Mouse (Mus musculus) gastrocnemius, adult 2 months (tissue): ENCODE data around the gene Cwc22. TPM values are rescaled to one million over a fixed set of nuclear protein-coding genes. Genes with fewer than 3 reads are reported as not detected.

Experiments
- DNase-seq: peaks from one replicate; pipeline ENCODE4 v3.0.0; 2022
- H3K27ac ChIP-seq: fragments of 200-600 bp; 2 replicates; pipeline ENCODE4 v1.8.1; 2022; ENCODE audit warnings: mild to moderate bottlenecking
- H3K4me3 ChIP-seq: fragments of 200-600 bp; 2 replicates; pipeline ENCODE4 v1.8.1; 2022; ENCODE audit warnings: mild to moderate bottlenecking, moderate library complexity
- CTCF ChIP-seq: fragments of 200-600 bp; IDR thresholded peaks from 2 replicates; pipeline ENCODE4 v1.8.1; 2022; ENCODE audit warnings: antibody characterized with exemption, mild to moderate bottlenecking, moderate library complexity
- intact Hi-C: fragments of 180-260 bp; cut with DNase I; formaldehyde crosslinking; loops from one replicate; pipeline ENCODE4 v1.15.1; 2025
- total RNA-seq, 2 experiments: library from RNA; stranded (reverse); gene quantifications; 2 replicates each; pipeline ENCODE4 v1.2.3; 2021

Cwc22 gene
- total RNA-seq, 2 experiments from 2014 or later = 13.9 to 14.2 TPM

DNA sequence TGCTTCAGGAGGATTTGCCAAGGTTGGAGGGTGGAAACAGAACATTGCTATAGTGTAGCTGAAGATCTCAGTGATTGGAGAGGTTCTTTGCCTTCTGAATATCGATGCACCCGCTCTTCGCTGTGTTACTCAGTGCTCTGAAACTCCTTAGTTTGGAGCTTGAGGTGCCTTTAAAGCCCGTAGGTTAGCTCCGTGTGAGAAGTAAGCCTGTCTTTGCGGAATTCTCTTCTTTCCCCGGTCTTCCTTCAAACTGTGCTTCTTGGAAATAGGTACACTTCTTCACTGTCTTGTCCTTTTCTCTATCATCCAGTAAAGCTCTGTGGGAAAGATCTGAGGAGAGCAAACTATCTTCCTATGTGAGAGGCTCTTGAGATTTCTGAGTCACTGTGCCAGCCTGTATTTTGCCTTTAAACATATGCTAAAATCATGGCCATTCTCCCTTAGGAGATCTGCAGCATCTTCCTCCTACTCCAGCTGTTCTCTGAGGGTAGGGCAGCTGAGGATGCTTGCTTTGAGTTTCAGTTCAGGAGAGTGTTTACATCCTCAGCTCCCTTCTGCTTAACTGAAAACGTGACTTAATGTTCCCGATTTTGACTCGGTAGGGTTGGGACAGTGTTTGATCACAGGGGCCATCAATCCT is 60.6 kb downstream of the Cwc22 start:
- DNase-seq = no peak
- Histone ChIP-seq H3K4me3 (no peak overlapping the region), H3K27ac (no peak overlapping the region)
- TF ChIP-seq CTCF = no peak
- intact Hi-C loops = no loop called here

DNA sequence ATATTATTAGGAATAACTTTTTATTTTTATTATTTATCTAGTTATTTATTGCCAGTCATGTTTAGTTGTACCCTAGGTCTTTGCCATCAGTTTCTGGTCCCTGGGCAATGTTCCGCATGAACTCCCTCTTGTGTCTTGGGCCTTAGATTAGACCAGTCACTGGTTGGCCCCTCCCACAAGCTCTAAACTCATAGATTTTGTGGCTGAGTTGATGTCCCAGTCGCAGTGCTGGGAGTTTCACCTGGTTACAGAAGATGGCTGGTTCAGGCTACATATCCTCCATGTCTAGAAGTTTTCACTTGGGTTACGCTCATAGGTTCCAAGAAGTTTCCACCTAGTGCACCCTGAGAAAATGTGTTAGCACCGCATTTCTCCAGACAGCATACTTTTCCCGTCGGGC is 61.1 kb downstream of the Cwc22 start:
- Histone ChIP-seq H3K4me3 (no peak overlapping the region), H3K27ac (no peak overlapping the region)
- DNase-seq = no peak
- no peak for TF ChIP-seq CTCF
- intact Hi-C loops = no loop called here

DNA sequence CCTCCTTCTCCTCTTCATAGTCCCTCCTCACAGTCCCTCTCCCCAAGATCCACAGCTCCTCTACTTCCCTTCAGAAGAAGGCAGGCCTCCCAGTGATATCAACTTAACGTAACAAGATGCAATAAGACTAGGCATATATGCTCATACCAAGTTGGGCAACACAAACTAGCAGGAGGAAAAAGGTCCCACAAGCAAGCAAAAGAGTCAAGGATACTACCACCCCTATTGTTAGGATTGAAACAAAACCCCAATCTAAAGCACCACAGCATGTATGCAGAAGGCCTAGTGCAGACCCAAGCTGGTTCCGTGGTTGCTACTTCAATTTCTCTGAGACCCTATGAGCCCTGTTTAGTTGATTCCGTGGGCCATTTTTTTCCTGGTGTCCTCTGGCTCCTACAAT is 61.7 kb downstream of the Cwc22 start:
- intact Hi-C loops = no loop called here

DNA sequence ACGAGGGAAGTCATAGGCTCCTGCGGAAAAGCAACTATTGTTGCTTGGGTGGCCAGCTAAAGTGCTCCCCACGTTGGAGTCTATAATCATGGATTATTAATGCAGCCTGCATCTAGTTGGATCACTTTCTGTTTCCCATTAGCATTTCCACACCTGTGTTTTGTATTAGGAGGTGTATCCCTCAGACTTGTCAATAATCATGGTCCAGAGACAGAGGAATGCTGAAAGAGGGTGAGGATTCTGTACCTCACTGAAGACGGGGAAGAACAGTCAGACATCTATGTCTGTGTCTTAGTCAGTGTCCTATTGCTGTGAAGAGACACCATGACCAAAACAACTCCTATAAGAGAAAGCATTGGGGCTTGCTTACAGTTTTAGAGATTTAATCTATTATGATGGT is 63.2 kb downstream of the Cwc22 start:
- intact Hi-C loops = no loop called here
- no peak for DNase-seq
- TF ChIP-seq CTCF = no peak
- no peak overlapping the region for H3K4me3 ChIP-seq
- no peak overlapping the region for H3K27ac ChIP-seq

More for the DNA sequence above, 61.7 kb downstream of the Cwc22 start:
- Histone ChIP-seq H3K4me3 (no peak overlapping the region), H3K27ac (no peak overlapping the region)
- TF ChIP-seq CTCF = no peak
- no peak for DNase-seq

DNA sequence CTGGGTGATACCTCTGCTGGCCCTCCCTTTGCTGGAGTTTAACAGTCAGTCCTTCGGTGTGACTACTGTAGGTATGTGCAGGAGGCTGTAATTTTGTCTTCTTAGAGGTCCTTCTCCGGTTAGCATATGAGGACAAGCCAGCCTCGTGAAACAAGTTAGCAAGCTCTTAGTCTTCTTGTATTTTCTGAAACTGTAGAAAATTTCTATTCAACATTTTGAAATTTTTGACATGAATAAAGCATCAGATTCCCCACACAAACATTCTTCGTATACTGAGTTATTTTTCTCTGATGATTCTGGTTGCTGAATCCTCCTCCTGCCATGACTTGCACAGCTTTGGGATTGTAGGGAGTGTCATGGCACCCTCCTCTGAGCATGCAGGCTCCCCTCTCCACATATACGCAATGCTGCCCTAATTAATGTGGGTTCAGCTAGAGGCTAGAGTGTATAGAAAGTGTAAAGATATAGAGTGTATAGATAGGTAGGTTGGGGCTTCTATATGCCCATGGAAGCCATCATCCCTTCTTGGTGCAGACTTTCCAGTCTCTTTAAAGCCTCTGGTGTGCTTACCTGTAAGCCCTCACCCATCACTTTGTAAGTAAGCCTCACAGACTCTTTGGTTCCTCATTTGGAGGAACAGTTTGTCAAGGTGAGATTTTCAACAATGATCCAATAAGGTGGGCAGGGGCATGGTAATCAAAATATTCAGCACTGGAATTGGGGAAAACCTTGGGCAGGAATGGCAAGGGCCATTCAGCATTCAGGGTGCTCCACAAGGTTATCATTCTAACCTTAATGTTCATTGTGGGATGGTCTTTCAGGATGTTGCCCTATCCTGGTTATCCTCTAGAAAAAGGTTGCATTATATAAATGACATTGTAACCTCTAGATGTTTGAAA is 64.6 kb downstream of the Cwc22 start:
- no peak for TF ChIP-seq CTCF
- no peak overlapping the region for H3K27ac ChIP-seq
- intact Hi-C loops = no loop called here
- no peak overlapping the region for H3K4me3 ChIP-seq
- DNase-seq = no peak

DNA sequence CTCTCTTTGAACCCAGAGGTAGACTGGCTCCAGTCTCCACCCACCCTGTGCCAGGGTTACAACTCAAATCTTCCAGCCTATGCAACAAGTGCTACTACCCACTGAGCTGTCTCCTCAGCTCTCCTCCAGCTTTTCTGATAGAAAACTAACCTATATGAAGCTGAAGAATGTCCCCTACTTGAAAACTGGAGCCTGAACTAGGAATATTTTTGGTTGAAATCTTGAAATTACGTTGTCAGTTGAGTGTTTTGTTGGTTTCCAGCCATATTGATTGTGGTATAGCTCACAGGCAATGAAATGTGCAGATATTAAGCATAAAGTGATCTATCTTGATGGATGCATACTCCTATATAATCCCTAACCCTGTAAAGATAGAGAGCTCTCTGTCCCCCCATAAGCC is 65.8 kb downstream of the Cwc22 start:
- no peak for DNase-seq
- intact Hi-C loops = no loop called here
- TF ChIP-seq CTCF = no peak
- H3K4me3 ChIP-seq = no peak overlapping the region
- H3K27ac ChIP-seq = no peak overlapping the region

DNA sequence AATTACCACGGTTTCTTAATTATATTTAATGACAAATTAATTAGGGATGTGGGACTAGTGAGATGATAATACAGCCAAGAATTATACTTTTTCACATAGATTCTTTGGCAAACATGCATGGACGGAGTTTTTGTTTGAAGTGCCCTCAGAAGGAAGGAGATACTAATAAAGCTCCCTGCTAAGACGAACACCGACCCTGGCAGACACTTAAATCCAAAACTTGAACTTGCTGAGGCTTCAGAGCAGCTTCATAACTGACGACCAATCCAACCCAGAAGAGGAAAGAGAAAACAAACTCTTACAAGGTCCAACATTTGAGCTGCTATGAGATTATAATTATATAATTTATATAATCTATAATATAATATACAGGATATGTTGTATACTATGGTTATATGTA is 66.4 kb downstream of the Cwc22 start:
- intact Hi-C loops = no loop called here
- Histone ChIP-seq H3K4me3 (no peak overlapping the region), H3K27ac (no peak overlapping the region)
- no peak for TF ChIP-seq CTCF
- DNase-seq = no peak

DNA sequence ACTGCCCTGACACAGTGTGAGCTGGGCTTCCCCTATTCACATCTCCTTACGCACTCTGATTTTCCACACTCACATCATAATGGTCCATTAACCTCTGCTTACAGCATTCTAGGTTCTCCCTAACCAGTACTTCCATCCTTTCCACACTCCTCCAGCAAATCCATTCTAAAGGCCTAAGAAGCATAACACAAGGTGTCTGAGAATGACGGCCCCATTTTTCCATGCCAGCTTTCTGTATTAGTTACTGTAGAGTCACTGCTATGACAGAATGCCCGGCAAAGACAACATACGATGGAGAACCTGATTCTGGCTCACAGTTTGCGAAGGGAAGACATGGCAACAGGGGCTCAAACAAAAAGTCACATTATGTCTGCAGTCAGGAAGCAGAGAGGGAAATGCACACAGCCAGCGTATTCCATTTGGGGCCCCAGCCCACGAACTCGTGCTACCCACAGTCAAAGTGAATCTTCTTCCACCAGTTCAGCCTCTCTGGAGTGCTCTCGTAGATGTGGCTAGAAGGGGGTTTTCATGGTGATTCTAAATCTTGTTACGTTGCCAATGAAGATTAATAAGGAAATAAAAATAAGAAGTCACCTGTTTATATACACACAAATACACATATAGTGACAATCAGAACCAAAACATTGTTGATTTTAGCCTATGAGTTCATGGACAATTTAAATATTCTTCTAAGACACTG is 68.9 kb downstream of the Cwc22 start:
- intact Hi-C loops = no loop called here
- TF ChIP-seq CTCF = no peak
- no peak overlapping the region for H3K27ac ChIP-seq

DNA sequence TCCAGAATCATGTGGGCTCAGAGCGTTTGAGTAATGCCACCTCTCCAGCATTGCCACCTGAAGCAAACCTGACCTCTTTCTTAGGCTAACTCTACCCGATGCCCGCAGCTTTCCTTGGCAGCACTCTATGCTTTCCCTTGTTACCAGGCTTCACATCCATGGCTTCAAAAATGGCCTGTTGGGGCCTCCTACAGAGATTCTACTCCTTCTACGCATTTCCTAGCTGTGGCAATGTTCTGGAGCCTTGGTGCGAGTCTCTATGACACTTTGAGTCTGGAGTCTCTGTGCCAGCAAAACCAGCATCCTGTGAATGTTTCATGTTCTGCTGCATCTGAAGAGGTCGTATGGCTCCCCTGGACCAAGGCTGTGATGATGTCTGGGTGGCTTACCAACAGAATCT is 69.8 kb downstream of the Cwc22 start:
- intact Hi-C loops = no loop called here
- Histone ChIP-seq H3K27ac (no peak overlapping the region), H3K4me3 (no peak overlapping the region)
- no peak for DNase-seq
- TF ChIP-seq CTCF = no peak

More for the DNA sequence above, 68.9 kb downstream of the Cwc22 start:
- H3K4me3 ChIP-seq = no peak overlapping the region
- no peak for DNase-seq

DNA sequence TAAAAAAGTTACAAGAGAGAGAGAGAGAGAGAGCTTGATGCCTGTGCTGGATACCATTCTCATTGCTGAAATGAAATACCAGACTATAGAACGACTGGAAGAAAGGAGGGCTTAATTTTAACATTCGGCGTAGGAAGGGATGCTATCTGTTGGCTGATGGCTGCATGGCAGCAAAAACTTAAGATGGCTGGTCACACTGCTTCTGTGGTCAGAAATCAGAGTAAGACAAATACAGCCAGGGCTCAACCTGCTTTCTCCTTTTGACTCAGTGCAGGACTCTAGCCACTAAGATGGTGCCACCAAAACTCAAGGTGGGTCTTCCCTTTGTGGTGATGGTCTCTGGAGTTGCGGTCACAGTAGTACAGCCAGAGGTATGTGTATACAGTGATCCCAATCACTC is 70.7 kb downstream of the Cwc22 start:
- intact Hi-C loops = no loop called here
- no peak for DNase-seq
- Histone ChIP-seq H3K27ac (no peak overlapping the region), H3K4me3 (no peak overlapping the region)
- TF ChIP-seq CTCF = no peak

DNA sequence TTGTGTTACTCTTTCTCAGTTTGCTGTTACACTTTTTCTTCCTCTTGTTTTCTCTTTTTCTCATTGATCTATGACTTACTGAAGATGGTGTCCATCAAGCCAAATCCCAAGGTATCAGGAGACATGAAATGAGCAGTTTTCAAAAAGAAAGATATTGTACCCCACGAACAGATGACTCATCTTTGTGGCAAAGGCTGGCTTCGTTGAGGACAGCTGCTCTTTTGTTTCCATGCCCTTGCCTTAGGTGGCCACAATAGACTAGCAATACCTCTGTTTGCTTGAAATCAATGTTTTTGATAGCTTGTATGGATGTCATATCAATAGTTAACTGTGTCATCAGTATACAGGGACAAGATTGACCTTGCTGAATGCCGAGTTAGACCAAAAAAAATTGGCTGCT is 71.5 kb downstream of the Cwc22 start:
- TF ChIP-seq CTCF = no peak
- H3K27ac ChIP-seq = no peak overlapping the region
- no peak overlapping the region for H3K4me3 ChIP-seq
- no peak for DNase-seq
- intact Hi-C loops = no loop called here

DNA sequence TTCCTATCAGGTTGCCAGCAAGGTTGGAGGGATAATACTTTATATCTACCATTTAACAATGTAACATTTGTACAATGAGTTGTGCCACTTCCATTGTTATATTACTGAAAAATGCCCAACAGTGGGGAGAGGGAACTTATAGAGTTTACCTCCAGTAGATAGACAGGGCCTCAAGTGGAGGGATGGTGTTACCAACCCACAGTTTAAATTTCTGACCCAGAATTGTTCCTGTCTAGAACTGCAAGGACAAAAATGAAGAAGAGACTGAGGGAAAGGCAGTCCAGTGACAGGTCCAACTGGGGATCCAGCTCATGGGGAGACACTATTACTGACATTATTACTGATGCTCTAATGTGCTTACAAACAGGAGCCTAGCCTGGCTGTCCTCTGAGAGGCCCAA is 72.4 kb downstream of the Cwc22 start:
- DNase-seq = no peak
- intact Hi-C loops = no loop called here
- no peak overlapping the region for H3K4me3 ChIP-seq
- no peak overlapping the region for H3K27ac ChIP-seq
- TF ChIP-seq CTCF = no peak

DNA sequence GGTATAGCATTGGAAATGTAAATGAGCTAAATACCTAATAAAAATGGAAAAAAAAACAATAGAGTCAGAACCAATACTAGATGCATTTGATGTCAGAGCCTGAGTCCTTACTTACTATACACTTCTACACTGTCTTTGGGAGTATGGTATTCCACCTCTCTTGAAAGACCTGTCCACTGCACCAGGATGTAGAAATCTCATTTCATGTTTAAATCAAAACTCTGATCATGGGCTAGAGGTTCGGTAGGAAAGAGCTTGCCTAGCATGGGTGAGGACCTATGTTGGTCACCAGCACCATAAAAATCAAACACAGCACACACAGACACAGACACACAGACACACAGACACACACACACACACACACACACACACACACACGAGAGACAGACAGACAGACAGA is 73.5 kb downstream of the Cwc22 start:
- no peak for TF ChIP-seq CTCF

More for the DNA sequence above, 73.5 kb downstream of the Cwc22 start:
- DNase-seq = no peak
- intact Hi-C loops = no loop called here
- Histone ChIP-seq H3K27ac (no peak overlapping the region), H3K4me3 (no peak overlapping the region)
